Mouse (Mus musculus): ENCODE measurements at regions not wholly inside any gene's neighbourhood (a gene's known extent, or its start where the extent isn't known, plus 50 kb on each side); places are given as distances from the start of the nearest gene placed in this dataset.

DNA sequence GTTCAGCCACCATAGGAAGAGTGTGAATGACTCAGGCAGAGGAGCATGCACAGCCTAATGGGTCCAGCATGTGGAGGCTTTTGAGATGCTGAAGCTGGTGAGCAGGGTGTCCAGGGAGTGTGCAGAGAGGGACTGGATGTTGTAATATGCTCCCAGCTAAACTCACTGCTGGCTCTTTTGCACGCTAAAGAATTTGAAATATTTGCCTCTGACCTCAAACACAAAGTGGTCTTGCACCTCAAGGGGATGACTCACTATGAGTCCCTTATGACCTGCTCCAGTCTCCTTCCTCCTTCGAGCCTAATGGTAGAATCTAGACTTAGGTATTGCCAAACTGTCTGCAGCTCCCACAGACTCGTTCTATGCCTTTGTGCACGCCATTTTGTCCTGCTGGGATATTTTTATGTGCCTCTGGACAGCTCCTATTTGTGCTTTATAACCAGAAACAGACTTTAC is 55.0 kb upstream of the Slit3 start:
- in situ Hi-C loops (cut with MboI, MseI) = no loop called here

DNA sequence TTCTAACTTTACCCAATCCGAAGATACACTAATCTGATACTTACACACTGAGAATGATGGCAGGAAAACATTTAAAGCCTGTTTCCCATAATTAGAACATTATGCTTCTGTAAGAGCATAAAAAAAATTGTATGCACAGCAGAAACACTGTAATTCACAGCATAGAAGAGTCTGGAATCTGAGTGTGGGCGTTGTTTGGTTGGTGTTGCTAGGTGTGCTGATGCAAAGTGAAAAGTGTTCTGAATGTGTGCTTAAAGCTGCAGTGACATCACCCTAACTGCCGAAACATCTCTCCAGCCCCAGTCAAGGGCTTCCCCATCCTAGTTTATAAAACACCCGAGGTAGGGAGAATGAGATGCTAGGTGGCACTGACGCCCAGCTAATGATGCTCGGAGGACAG is 63.2 kb upstream of the Slit3 start:
- in situ Hi-C loops (cut with MboI, MseI) = no loop called here

DNA sequence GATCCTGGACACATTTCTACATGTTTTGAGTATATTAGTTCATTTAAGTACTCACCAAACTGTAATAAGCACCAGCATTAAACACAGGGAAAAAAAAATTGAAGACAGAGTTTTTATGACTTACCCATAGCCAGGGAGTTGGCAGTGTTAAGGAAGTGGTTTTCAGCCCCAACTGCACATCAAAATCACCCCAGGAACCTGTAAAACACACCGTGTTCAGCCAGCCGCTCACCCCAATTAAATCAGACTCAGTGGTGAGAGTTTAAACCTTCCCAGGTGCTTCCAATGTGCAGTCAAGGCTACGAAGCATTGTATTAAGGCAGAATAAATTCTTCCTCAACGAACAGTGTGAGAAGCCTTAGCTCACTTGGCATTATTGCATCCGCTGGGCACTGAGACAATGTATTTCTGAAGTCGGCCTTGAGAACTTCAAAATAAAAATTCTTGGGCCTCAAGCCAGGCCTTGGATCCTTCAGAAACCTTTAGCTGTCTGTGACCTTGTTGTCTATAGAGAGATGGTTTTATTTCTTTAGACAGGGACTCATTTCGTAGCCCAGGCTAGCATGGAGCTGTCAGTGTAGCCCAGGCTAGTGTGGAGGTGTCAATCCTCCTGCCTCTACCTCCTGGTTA is 65.4 kb upstream of the Slit3 start:
- in situ Hi-C loops (cut with MboI, MseI) = no loop called here

- in situ Hi-C loops (cut with MboI, MseI) = no loop called here
Observed at GRCm38 (mm10) chr11:35053613-35053950, 67.4 kb upstream of the Slit3 start.

- in situ Hi-C loops (cut with MboI, MseI) = no loop called here
Observed at GRCm38 (mm10) chr11:35052856-35053612, 68.0 kb upstream of the Slit3 start.

- in situ Hi-C loops (cut with MboI, MseI) = no loop called here
Observed at GRCm38 (mm10) chr11:35049663-35050215, 71.3 kb upstream of the Slit3 start.

- in situ Hi-C loops (cut with MboI, MseI) = no loop called here
Observed at GRCm38 (mm10) chr11:35044659-35045058, 76.4 kb upstream of the Slit3 start.

- in situ Hi-C loops (cut with MboI, MseI) = no loop called here
Observed at GRCm38 (mm10) chr11:35024448-35024847, 96.6 kb upstream of the Slit3 start.

DNA sequence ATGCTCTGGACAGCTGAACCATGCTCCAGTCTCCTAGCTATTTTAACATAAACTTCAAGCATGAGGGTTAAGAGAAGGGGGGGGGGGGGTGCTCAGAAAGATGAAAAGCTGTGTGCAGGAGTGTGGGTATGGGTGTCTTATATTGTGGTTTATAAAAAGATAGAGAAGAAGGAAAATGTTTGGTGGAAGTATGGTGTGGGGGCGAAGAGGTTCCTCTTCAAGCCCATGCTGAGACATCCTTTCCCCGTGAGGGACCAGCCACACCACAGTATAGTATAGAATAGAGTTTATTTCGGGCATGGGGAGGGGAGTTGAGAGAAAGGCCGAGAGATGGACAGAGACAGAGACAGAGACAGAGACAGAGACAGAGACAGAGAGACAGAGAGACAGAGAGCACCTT is 97.2 kb upstream of the Slit3 start:
- in situ Hi-C loops (cut with MboI, MseI) = no loop called here

DNA sequence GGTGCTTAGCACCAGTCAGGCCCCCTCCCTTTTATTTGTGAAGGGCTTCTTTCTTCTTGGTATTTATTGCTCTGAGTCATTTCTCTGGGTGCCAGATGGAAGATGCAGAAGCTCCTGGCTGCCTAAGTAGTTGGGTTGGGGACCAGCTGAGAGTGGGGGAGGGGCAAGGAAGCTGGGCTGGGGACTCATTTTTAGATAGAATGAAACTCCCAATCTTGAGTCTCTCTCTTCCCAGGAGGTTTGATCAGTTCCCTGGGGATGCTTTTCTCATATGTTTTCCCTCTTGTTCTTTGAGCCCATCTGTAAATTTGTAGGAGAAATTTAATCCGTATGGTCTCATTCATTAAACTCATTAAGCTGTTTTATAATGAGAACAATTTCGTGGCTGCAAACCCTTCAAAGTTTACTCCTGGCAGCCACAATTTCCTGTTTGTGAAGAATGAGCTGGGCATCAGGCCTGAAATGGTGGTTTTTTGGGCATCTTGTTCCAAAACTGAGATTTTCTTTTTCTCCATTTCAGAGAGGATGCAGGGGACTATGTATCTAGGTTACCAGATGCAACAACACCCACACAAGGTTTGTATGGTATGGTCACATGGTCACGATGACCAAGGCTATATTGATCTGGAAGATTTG is 98.9 kb upstream of the Slit3 start:
- in situ Hi-C loops (cut with MboI, MseI) = no loop called here

DNA sequence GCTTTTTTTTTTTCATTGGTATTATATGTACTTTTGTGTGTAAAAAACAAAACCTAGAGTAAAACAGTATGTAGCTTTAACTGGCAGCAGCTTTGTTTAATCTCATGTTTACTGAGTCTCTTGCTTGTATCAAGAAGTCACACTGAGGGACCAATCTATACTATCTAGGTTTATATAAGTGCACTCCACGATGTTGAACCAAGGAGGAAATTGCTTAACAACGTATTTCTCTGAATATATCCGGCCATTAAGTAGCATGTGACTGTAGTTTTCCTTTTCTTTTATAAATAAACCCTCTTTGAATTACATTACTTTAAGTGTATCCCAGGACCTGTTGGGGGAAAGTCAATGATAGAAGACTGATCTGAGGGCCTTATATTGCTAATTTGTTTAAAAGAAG is 104.0 kb upstream of the Slit3 start:
- in situ Hi-C loops (cut with MboI, MseI) = no loop called here

DNA sequence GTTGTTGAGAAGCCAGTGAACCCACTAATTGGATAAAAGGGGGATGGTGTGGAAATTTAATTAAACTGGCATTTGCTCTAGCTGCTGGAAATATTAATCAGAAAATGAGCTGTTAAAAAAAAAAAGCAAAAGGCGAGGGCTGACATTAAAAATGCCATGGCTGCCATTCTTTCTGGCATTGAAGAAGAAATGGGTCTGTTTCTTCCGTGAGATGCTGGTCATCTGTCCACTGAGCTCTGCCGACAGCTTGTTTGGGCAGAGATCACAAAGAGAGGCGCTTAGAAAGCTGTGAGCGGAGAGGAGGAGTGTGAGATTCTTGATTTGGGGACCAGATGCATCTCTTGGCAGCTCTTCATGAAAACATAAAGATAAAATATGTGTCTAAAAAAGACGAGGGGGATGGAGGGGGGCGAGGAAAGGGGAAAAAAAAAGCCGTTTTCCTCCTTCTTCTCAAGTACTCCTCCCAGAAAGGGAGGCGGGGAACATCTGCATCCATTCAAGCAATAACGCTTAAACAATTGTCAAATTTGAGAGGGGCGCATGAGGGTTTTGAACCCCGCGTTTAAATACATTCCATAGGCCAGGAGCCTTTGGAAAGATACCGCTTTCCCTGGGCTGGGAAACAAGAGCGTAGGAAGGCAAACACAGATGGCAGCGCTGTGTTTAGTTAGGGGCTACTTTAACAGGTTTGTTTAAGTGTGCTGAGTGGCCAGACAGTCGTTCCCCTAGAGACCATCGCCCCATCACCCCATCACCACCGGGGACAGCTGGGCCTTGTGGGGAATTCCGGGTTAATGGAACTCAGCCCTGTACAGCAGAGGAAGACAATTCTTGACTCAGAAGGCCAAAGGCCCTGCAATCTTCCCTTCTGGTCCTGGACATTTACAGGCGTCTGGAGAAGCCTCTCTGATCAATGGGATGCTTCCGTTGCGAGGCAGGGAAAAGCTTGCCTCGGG is 109.2 kb upstream of the Slit3 start:
- in situ Hi-C loops (cut with MboI, MseI) = no loop called here

GRCm38 (mm10) chr11:35006773-35007567 is 114.1 kb upstream of the Slit3 start:
- in situ Hi-C loops (cut with MboI, MseI) = no loop called here

DNA sequence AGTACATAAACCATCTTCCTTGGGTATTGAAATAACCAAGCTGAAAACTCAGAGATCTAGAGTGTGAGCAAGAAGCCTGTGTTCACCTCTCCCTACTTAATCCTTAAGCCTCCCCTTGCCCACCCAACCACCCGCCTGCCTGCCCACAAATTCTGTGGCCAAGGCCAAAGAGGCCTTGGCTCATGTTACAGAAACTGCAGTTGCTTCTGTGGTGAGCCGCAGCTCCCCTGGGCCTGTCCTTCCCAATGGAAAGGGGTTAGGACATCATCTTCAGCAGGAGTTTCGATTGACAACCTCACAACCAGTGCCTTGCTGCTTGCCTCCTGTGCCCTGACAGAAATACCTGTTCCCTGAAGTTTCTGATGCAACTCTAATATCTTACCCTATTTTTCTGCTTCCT is 115.9 kb upstream of the Slit3 start:
- in situ Hi-C loops (cut with MboI, MseI) = no loop called here

DNA sequence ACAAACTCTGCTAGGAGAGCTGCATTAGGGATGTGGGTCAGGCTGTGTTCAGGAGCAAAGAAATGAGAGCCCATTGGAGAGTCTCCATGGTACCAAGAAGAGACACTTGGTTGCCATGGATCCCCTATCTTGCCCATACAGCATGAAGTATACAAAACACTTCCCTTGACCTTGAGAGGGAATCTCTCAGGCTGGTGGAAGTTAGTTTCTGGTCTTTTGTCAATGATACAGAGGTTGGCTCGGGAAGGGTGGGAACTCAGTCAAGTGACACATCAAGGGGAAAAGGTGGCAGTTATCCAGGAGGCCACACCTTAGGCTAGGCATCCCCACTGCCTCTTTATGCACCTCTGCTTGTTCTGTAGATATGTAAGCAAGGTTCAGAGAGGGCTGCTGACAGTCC is 116.6 kb upstream of the Slit3 start:
- in situ Hi-C loops (cut with MboI, MseI) = no loop called here

- in situ Hi-C loops (cut with MboI, MseI) = no loop called here
Observed at GRCm38 (mm10) chr11:35003956-35004355, 117.1 kb upstream of the Slit3 start.

DNA sequence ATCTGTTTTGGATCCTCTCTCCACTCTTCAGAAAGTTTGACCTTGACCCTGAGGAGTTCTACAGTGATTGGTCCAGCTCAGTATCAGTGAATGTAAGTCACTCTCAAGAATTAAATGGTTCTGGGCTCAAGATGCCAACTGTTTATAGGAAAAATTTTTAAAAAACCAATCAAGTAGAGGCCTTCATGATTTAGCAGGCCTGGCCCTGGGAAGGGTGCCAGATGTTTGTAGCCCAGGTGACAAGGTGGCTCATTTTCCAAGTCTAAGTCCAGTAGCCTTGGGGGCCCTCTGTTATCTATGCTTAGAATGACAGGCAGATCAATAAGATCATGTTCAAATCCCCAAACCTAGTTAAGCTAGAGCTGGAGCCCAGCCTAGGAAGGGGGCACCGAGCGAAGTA is 123.1 kb upstream of the Slit3 start:
- in situ Hi-C loops (cut with MboI, MseI) = no loop called here

- in situ Hi-C loops (cut with MboI, MseI) = no loop called here
Observed at GRCm38 (mm10) chr11:34995515-34995914, 125.5 kb upstream of the Slit3 start.

DNA sequence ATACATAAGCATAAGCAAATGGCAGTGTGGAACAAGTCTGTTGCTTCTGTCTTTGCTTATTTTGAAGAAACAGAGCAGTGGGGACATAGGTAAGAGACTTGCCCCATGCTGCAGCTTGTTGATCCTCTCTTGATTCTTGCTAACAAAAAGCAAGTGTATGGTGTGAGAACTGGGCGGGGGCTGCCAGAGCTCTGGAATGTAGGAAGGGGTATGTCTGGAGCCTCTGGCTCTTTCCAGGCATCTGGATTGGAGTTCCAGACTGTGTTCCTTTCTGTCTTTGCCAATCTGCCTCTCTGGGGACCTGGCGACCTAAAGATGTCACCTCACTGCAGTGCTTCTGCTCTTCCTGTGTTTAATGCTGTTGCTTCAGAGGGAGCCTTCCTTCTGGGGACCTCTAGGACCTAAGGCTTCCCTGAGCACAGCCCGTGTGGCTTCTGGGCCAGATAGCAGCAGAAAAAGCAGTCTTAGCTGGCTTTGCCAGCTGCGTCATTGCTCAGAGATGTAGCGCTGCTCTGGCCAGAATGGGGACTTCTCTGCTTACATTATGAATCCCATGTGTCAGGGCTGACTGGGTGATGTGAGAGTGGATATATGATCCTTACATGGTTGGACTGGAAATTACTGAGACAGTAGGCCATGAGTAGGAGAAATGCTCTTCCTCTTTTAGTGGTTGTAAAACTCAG is 138.1 kb upstream of the Slit3 start:
- in situ Hi-C loops (cut with MboI, MseI) = no loop called here

DNA sequence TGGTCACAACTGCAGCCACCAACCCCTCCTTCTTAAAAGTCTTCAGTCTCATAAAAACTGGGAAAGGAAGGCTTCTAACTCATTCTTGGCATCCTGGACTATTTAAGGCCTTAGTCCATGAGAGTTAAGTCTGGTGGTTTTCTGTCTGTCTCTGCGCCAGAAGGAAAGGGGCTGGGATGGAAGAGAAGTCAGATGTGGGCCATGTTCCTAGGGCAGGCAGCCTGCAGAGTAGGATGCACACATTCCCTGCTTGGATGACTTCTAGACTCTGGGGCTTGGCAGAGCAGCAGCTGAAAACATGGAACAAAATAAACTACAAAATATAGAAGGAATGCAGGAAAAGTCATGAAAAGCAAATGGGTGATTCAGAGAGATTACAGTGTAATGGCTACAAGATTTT is 140.8 kb upstream of the Slit3 start:
- in situ Hi-C loops (cut with MboI, MseI) = no loop called here

Measured in regulatory T cell (primary cell).